Mouse (Mus musculus) CD4-positive, CD25-positive, alpha-beta regulatory T cell (primary cell): ENCODE data around the gene Cyp1a2. TPM values are rescaled to one million over a fixed set of nuclear protein-coding genes. Genes with fewer than 3 reads are reported as not detected.

Source experiments
- polyA plus RNA-seq: library from polyadenylated mRNA; unstranded; fragments of 100-300 nt; shearing (Covaris generic); gene quantifications from one replicate; pipeline ENCODE4 v1.2.1, GENCODE M21; 2017

Gene Cyp1a2
- not detected for polyA plus RNA-seq

DNA sequence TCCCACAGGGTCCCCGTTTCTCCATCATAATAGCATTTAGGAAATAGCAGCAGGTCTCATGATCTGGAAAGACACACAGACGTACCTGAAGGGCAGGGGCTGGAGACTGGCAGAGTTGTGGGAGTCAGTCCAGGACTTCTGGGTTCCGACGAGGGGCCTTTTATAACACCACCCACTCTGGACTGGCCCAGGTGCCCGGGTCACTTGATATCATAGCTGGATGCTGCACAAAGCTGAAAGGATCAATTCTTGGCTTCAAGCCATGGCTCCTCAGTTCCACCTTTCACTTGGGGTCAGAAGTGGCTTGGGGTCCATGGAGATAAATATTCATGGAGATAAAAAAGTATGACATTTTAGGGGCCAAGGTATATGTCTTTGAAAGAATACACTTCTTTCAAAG is at the start of gene Cyp1a2:
Gene Cyp1a2 (minus strand): TSS at position 184 of the 400 bp plus-strand sequence.

DNA sequence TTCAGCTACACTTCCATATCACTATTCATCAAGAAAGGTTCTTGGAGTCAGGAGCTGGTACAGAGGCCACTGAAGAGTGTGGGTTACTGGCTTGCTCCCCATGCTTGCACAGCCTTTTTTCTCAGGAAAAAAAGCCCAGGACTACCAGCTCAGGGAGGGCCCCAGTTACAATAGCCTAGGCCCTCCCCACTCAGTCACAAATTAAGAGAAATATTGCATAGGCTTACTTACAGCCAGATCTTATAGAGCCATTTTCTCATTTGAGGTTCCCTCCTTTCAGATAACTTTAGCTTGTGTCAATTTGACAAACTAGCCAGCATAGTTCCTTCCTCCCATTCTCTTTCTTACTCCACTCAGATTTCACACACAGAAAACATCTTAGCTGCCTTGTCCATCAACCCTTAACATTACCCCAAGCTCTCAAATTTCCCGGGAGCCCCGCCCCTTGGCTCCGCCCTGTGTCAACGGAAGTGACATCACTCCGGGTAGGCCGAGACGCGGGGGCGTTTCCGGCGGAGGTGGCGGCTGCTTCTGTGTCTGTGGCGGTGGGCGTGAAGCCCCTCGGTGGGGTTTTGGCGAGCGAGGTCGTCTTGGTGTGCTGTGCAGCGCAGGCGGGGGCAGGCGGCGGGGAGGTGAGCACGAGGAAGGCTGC is 24.7 kb upstream of the Cyp1a2 start, which contains the start of gene Edc3:
Gene Edc3 (plus strand): TSS at position 473 of the 652 bp plus-strand sequence.

DNA sequence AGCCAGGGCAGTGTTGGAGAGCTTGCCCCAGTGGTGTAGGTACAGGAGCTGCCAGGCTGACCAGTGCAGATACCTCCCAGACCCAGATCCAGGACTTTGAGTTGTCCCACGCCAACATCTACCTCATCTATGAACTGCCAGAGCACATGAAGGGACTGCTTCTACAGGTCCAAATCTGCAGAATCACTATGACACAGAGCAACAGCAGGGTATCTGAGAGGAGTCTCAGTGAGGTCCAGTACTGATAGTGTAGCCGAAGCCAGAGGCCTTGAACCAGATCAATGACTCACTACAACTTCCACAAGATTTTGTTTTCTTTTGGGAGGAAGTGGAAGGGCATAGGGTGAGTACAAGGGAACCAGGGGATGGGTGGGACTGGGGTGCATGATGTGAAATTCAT is 4.2 kb upstream of the Cyp1a2 start, which contains the start of gene Cyp1a1:
Gene Cyp1a1 (plus strand): TSS at position 178 of the 400 bp plus-strand sequence.

DNA sequence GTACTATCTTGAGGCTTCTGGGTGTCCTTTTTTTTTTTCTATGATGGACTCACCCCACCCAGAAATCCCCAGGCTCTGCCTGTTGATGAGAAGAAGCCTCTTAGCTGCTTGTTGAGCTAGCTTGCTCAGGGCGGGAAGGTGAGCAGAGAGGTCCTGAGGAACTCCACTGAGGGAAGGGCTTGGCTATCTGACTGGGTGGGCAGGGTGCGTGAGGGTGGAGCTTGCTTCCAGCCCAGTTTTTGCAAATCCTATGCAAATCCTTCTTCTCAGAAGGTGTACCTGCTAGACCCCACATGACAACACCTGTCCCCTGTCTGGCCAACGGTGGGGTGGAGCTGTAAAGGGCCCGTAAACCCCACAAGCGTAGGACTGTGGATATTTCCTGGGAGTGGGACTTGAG is 30.2 kb downstream of the Cyp1a2 start, which contains the start of gene Csk:
Gene Csk (minus strand): TSS at position 349 of the 400 bp plus-strand sequence.

Other genes with a start within 250 kb of the Cyp1a2 start
- gene Ppcdc, start 243.6 kb downstream of the Cyp1a2 start, polyA plus RNA-seq, result 160 TPM
- gene Scamp5, start 215.6 kb downstream of the Cyp1a2 start, polyA plus RNA-seq, result 0.18 TPM
- gene Rpp25, start 179.7 kb downstream of the Cyp1a2 start, polyA plus RNA-seq, result 0.34 TPM
- gene Cox5a, start 162.4 kb downstream of the Cyp1a2 start, polyA plus RNA-seq, result 325 TPM
- 22.4 TPM for gene Fam219b, start 146.2 kb downstream of the Cyp1a2 start, polyA plus RNA-seq
- 15.2 TPM for gene Mpi, start 130.9 kb downstream of the Cyp1a2 start, polyA plus RNA-seq
- 97.7 TPM for gene Scamp2, start 122.8 kb downstream of the Cyp1a2 start, polyA plus RNA-seq
- gene Ulk3, start 94.3 kb downstream of the Cyp1a2 start, polyA plus RNA-seq, result 97.1 TPM
- not detected for gene Cplx3, start 77.4 kb downstream of the Cyp1a2 start, polyA plus RNA-seq
- 0.19 TPM for gene Lman1l, start 62.9 kb downstream of the Cyp1a2 start, polyA plus RNA-seq
- 187 TPM for gene Csk, start 30.1 kb downstream of the Cyp1a2 start, polyA plus RNA-seq
- 0.11 TPM for gene Cyp1a1, start 4.2 kb upstream of the Cyp1a2 start, polyA plus RNA-seq
- gene Edc3, start 24.8 kb upstream of the Cyp1a2 start, polyA plus RNA-seq, result 41.3 TPM
- 163 TPM for gene Clk3, start 82.2 kb upstream of the Cyp1a2 start, polyA plus RNA-seq
- gene Arid3b, start 153.1 kb upstream of the Cyp1a2 start, polyA plus RNA-seq, result 51.5 TPM
- gene Ubl7, start 227.3 kb upstream of the Cyp1a2 start, polyA plus RNA-seq, result 104 TPM